Mouse (Mus musculus) testis, adult 2 months (tissue): ENCODE measurements around the gene Fis1.

Experiments
- CTCF ChIP-seq: fragments of 200-500 bp; IDR thresholded peaks from 2 replicates; pipeline ENCODE4 v1.5.1; 2012; ENCODE audit warnings: low read depth, mild to moderate bottlenecking, inconsistent platforms, low read length, moderate library complexity; ENCODE audit not compliant: control insufficient read depth, insufficient read depth, insufficient replicate concordance
- POLR2A ChIP-seq: fragments of 200-500 bp; IDR thresholded peaks from 2 replicates; pipeline ENCODE4 v1.6.1; 2012; ENCODE audit warnings: low read depth, mild to moderate bottlenecking, inconsistent platforms, low read length, moderate library complexity; ENCODE audit not compliant: control insufficient read depth

GRCm38 (mm10) chr5:136966861-136967455 lies 13.9 kb downstream of the Fis1 start:
- TF ChIP-seq POLR2A, result no peak
- no peak for TF ChIP-seq CTCF
